Mouse (Mus musculus) CD4-positive, CD25-positive, alpha-beta regulatory T cell (primary cell): Measurements from ENCODE around the gene Qsox1. TPM values are rescaled to one million over a fixed set of nuclear protein-coding genes. Genes with fewer than 3 reads are reported as not detected.

Experiments used
- polyA plus RNA-seq: library from polyadenylated mRNA; unstranded; fragments of 100-300 nt; shearing (Covaris generic); gene quantifications from one replicate; pipeline ENCODE4 v1.2.1, GENCODE M21; 2017

Qsox1 gene
- 53.4 TPM for polyA plus RNA-seq

DNA sequence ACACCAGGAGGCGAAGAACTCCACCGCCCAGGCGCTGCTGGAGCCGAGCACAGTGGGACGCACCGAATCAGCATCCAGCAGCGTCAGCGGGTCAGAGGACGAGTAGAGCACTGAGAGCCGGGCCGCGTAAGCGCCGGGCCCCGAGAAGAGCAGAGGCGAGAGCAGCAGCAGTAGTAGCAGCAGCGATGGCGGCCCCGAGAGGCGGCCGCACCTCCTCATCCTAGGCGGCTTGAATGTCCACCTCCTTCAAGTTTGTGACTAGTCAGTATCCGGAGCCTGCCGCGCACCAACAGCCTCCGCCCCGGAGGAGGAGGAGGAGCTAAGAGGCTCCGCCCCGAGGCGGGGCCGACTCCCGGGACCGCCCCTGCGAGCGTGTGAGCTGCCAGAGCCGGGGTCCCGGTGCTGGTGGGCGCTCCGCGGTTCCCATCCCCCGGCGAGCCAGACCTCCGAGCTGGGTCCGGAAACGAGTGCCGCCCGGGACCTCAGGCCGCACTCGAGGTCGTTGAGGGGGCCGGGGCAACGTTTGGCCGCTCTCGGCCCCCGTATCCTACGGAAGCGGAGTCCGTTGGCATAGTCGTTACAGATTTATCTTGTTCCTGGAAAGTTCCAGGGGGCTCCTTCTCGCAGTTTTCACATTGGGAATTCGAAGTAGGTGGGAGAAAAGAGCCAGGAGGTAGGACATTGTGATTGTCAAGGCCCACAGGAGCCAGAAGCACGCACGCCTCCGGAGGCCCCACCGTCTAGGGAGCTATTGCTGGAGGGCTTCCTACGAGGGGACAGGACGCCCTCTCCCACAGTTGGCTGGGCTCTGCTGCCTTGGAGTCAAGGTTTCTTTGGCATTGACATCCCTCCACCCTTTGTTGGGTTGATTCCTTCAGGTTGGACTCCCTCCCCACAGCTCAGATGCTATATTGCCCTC is at the start of gene Qsox1:
TSS of gene Qsox1 (minus strand) at position 309 of the 919 bp plus-strand sequence.

GRCm38 (mm10) chr1:155751484-155752255 is 61.0 kb downstream of the Qsox1 start, which contains the start of gene Lhx4:
Gene Lhx4 (minus strand): TSS chr1:155751684.

Other genes starting within 250 kb of the Qsox1 start
- 0.12 TPM for gene Lhx4, start 61.2 kb downstream of the Qsox1 start, polyA plus RNA-seq
- gene Cep350, start 160.4 kb upstream of the Qsox1 start, polyA plus RNA-seq: 66.2 TPM
- gene Tor1aip2, start 222.5 kb upstream of the Qsox1 start, polyA plus RNA-seq: 44.5 TPM
- 76.0 TPM for gene Tor1aip1, start 223.6 kb upstream of the Qsox1 start, polyA plus RNA-seq